Mouse (Mus musculus) forebrain, postnatal 0 days (tissue): ENCODE data around the gene Farsb. TPM values are rescaled to one million over a fixed set of nuclear protein-coding genes. Genes with fewer than 3 reads are reported as not detected.

Experiments
- ATAC-seq: fragments of 200-750 bp; cut with Nextera tagmentation; 2 replicates; pipeline ENCODE4 v1.8.0; 2017; ENCODE audit warnings: mild to moderate bottlenecking, moderate library complexity
- DNase-seq: peaks from one replicate; pipeline ENCODE4 v3.0.0-alpha.2; 2015
- H3K27ac ChIP-seq: fragments of 300-500 bp; sonication (generic); 2 replicates; pipeline ENCODE4 v1.5.1; 2014; ENCODE audit warnings: low read depth, mild to moderate bottlenecking, antibody characterized with exemption, low read length, moderate library complexity, mixed read lengths
- H3K27me3 ChIP-seq: fragments of 300-500 bp; sonication (generic); 2 replicates; pipeline ENCODE4 v1.6.1; 2014; ENCODE audit warnings: mild to moderate bottlenecking, low read length, mixed read lengths; ENCODE audit not compliant: insufficient read depth
- H3K36me3 ChIP-seq: fragments of 300-500 bp; sonication (generic); 2 replicates; pipeline ENCODE4 v1.6.1; 2014; ENCODE audit warnings: mild to moderate bottlenecking, moderate library complexity; ENCODE audit not compliant: insufficient read depth
- H3K4me1 ChIP-seq: fragments of 300-500 bp; sonication (generic); 2 replicates; pipeline ENCODE4 v1.6.1; 2014; ENCODE audit warnings: antibody characterized with exemption; ENCODE audit not compliant: insufficient read depth
- H3K4me2 ChIP-seq: fragments of 300-500 bp; sonication (generic); 2 replicates; pipeline ENCODE4 v1.6.1; 2014; ENCODE audit warnings: low read depth, mild to moderate bottlenecking, moderate library complexity
- H3K4me3 ChIP-seq: fragments of 300-500 bp; sonication (generic); 2 replicates; pipeline ENCODE4 v1.5.1; 2014; ENCODE audit warnings: low read depth, low read length, mixed read lengths
- H3K9ac ChIP-seq: fragments of 300-500 bp; sonication (generic); 2 replicates; pipeline ENCODE4 v1.6.1; 2014; ENCODE audit warnings: mild to moderate bottlenecking
- H3K9me3 ChIP-seq: fragments of 300-500 bp; sonication (generic); 2 replicates; pipeline ENCODE4 v1.6.1; 2016; ENCODE audit warnings: low read length
- CTCF ChIP-seq: sonication (generic); IDR thresholded peaks from 2 replicates; pipeline ENCODE4 v1.5.1; 2016; ENCODE audit warnings: antibody characterized with exemption, control low read depth, low read depth
- WGBS: fragments of 180-500 bp; shearing (Covaris S2); extraction: QIAGEN DNeasy Blood & Tissue Kit; methylation state at CpG from one replicate; pipeline ENCODE4 v1.1.7; 2014; 5-methylcytosine and 5-hydroxymethylcytosine counted together
- polyA plus RNA-seq: library from polyadenylated mRNA; unstranded; fragments of >200 nt; fragmentation: Nextera tagmentation; extraction: Ambion mirVana; gene quantifications from 2 replicates; pipeline ENCODE4 v1.2.1, GENCODE M21; 2015
- total RNA-seq: library from RNA; depleted of rRNA; stranded (reverse); fragments of >200 nt; gene quantifications from 2 replicates; pipeline ENCODE4 v1.2.3, GENCODE M21; 2014

Farsb gene
- total and polyA plus RNA-seq, 2 experiments from 2014 or later = 90.6 to 154 TPM

DNA sequence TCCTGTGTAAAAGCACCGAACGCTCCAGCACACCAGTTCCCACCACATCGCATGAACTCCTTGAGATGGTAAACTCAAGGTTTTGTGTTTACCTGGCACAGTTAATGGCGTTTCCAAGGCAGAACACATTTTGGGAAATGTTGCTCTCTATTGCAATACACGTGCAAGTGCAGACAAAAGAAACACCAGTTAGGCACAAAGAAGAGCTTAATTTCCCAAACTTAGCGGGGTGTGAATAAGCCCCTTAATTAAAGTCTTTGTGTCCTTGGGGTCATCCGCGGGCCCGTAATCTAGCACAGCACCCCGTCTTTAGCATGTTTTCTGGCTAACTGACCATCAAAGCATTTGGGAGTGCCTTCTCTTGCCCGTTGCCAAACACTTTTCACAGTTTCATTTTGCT is 59.8 kb downstream of the Farsb start:
- H3K4me2 ChIP-seq = no peak overlapping the region
- H3K4me3 ChIP-seq = no peak overlapping the region
- no peak overlapping the region for H3K27ac ChIP-seq
- ATAC-seq (no peak), DNase-seq (no peak)
- no peaks in the 10 kb centered on the region for H3K9me3 ChIP-seq
- H3K36me3 ChIP-seq = 0 out of 2 replicates have a peak, but pooled peaks cover 4% of the 10 kb centered on the region
- no peaks in the 10 kb centered on the region for H3K27me3 ChIP-seq
- no peaks in the 10 kb centered on the region for H3K4me1 ChIP-seq
- TF ChIP-seq CTCF = no peak
- H3K9ac ChIP-seq = no peak overlapping the region
- WGBS = 14% methylated on average over 11 of the region's 11 CpGs

DNA sequence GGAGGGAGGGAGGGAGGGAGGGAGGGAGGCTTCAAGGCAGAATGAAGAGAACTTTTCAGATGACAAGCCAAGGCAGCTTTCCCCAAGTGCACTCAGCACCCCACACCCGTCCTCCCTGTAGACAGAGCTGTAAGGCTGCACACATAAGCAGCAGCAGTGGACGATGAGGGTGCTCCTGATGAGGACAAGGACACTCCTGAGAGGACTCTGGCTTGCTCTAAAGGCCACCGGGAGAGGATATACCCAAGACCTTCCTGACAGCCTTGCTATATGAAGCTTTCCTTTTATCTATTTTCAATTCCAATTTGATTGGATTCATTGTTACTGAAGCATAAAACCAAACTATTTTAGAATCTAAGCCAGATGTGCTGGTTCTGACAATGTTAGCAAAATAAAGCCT is 61.9 kb downstream of the Farsb start:
- Histone ChIP-seq H3K4me1 (no peaks in the 10 kb centered on the region), H3K4me3 (no peak overlapping the region), H3K4me2 (no peak overlapping the region), H3K36me3 (peaks cover 4% of the 10 kb centered on the region; the same call in 1 of the 2 replicates), H3K9me3 (no peaks in the 10 kb centered on the region), H3K27me3 (no peaks in the 10 kb centered on the region), H3K9ac (no peak overlapping the region), H3K27ac (no peak overlapping the region)
- 58% methylated on average over 3 of the region's 3 CpGs for WGBS
- ATAC-seq = no peak
- no peak for TF ChIP-seq CTCF
- no peak for DNase-seq

DNA sequence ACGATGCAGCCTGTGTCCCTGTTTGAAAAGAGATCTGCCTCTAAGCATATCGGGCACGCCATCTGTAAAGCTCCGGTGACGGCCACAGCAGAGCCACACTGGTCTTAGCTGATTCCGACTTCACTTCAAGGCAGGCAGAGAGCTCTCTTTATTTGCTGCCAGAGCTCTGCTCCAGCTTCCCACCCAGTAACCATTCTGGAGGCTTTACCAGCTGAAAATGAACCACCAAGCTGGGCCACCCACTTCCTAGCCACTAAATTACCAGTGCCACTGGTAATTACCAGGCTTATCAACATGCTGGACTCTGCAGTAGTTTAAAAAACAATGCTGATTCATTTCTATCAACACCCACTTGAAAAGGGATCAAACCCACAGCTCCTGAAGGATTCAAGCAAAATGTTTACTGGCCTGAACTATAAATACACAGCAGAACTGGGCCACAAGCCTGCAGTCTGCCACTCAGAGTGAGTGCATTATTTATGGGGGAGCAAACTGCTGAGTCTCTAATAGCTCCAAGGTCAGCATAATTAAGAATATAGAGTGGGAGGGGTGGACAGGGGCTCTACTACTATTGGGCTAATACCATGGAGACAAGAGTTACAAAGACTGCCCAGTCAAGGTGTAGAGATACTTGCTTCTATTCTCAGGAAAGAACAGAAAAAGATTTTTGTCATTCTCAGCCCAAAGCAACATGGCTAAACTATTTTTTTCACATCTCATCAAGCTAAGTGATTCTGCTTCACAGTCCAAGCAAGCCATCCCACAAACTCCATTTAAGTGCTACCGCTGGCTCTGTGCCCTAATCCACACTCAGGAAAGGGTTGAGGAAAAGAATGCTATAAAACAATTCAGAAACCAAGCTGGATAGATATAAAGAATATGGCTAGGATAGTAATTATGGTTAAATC is 62.6 kb downstream of the Farsb start:
- WGBS = 43% methylated on average over 7 of the region's 7 CpGs
- Histone ChIP-seq H3K9me3 (no peaks in the 10 kb centered on the region), H3K27ac (0 out of 2 replicates have a peak overlapping the region, but pooled peaks have one; percentile 29), H3K4me1 (no peaks in the 10 kb centered on the region), H3K4me2 (no peak overlapping the region), H3K27me3 (no peaks in the 10 kb centered on the region), H3K4me3 (no peak overlapping the region), H3K36me3 (peaks cover 11% of the 10 kb centered on the region; the same call in 1 of the 2 replicates), H3K9ac (no peak overlapping the region)
- DNase-seq (peak; percentile 14), ATAC-seq (peak; percentile 61; the same call in 1 of the 2 replicates)
- TF ChIP-seq CTCF = no peak

DNA sequence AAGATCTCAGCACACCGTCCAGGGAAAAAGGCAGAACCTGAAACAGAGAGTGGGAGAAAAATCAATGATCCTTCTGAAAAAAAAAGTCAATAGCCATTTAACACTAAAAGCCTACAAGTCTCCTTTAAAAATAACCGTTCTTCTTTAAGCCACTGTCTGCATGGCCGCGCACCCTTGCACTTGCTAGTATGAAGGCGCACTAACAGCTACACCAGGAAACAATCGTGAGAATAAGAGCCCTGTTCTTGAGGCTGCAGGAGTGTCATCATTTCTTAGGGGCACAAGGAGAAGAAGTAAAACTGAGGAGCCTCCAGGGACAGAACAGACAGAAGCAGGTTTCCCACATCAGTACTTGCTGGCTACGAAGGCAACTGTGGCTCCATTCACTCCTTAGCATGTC is 63.4 kb downstream of the Farsb start:
- H3K4me2 ChIP-seq = no peak overlapping the region
- H3K27ac ChIP-seq = no peak overlapping the region
- H3K36me3 ChIP-seq = peaks cover 11% of the 10 kb centered on the region; the same call in 1 of the 2 replicates
- H3K4me3 ChIP-seq = no peak overlapping the region
- ATAC-seq = no peak
- no peak for DNase-seq
- no peak overlapping the region for H3K9ac ChIP-seq
- no peaks in the 10 kb centered on the region for H3K4me1 ChIP-seq
- H3K27me3 ChIP-seq = no peaks in the 10 kb centered on the region
- 88% methylated on average over 7 of the region's 7 CpGs for WGBS
- TF ChIP-seq CTCF = no peak
- H3K9me3 ChIP-seq = no peaks in the 10 kb centered on the region

DNA sequence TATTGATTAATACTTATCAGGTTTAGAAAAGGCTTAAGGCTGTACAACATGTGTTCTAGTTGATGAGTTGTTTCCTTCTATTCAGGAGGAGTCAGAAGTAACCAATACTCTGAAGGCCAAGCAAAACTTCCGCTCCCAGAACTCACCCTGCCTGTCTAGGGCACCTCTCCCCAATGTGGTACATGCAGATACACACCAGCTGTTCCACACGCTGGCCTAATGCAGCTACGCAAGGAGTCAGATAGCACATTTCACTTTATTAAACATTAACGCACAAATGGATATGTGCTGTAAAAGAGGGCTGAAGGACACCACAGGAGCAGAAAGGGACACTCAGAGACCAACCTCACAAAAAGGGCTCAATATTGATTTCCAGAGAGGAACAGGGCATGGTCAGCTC is 63.8 kb downstream of the Farsb start:
- Histone ChIP-seq H3K4me1 (no peaks in the 10 kb centered on the region), H3K36me3 (peaks cover 11% of the 10 kb centered on the region; the same call in 1 of the 2 replicates), H3K9ac (no peak overlapping the region), H3K27ac (no peak overlapping the region), H3K4me3 (no peak overlapping the region), H3K9me3 (no peaks in the 10 kb centered on the region), H3K4me2 (no peak overlapping the region), H3K27me3 (no peaks in the 10 kb centered on the region)
- no peak for DNase-seq
- ATAC-seq = no peak
- no peak for TF ChIP-seq CTCF
- WGBS = 93% methylated on average over 4 of the region's 4 CpGs

DNA sequence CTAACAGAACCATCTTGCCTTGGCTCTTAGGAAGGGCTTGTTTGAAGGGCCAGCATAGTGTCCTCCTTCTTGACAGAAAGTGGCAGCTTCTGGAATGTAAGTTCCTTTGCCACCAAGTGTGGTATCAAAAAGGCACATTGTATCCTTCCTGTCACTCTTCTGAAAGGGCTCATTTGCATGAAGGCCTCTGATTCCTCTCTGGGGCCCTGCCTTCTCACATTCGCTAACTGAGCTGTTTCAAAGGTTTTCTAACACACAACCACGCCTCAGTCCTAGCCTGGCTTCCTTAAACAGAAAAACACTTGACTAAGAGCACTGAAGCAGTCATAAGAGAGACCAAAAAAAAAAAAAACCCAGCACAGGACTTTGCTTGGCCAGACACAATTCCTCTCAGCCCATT is 66.1 kb downstream of the Farsb start:
- H3K4me2 ChIP-seq = no peak overlapping the region
- H3K9me3 ChIP-seq = no peaks in the 10 kb centered on the region
- H3K4me1 ChIP-seq = no peaks in the 10 kb centered on the region
- no peak overlapping the region for H3K27ac ChIP-seq
- no peak for TF ChIP-seq CTCF
- no peak overlapping the region for H3K4me3 ChIP-seq
- peaks cover 11% of the 10 kb centered on the region; the same call in 1 of the 2 replicates for H3K36me3 ChIP-seq
- no peaks in the 10 kb centered on the region for H3K27me3 ChIP-seq
- ATAC-seq = no peak
- no peak for DNase-seq
- no peak overlapping the region for H3K9ac ChIP-seq
- 49% methylated on average over 2 of the region's 2 CpGs for WGBS

DNA sequence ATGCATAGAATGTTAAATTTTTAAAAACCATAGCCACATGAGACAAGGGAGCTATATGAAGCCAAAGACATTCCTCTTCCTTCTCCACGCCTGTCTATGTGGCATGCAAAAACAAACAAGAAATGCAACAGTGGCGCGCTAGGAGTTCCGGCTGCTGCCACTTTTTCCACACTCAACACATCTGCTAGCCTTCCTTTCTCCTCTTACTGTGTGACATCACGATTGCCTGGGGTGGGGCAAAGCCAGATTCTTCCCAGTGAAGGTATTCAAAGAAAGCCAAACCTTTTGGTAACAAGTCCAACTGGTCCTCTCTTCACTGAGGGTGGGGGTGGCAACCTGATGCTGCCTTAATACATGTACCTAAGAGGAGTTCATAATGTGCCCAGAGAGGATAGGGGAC is 66.9 kb downstream of the Farsb start:
- 90% methylated on average over 5 of the region's 5 CpGs for WGBS

More for the DNA sequence above, 66.9 kb downstream of the Farsb start:
- no peak overlapping the region for H3K9ac ChIP-seq
- H3K4me2 ChIP-seq = no peak overlapping the region
- H3K36me3 ChIP-seq = peaks cover 11% of the 10 kb centered on the region; the same call in 1 of the 2 replicates
- H3K9me3 ChIP-seq = no peaks in the 10 kb centered on the region
- no peaks in the 10 kb centered on the region for H3K27me3 ChIP-seq
- no peak overlapping the region for H3K27ac ChIP-seq
- DNase-seq (no peak), ATAC-seq (no peak)
- no peaks in the 10 kb centered on the region for H3K4me1 ChIP-seq
- TF ChIP-seq CTCF = no peak
- H3K4me3 ChIP-seq = no peak overlapping the region
